Mouse (Mus musculus): Measurements from ENCODE around the gene Gm12216. TPM values are rescaled to one million over a fixed set of nuclear protein-coding genes. Genes with fewer than 3 reads are reported as not detected.
"Not testable (repeated sequence)": the region's sequence is repeated elsewhere in the genome, so short reads cannot be mapped to it uniquely, and the experiment has no call there.

The Gm12216 gene
- polyA plus RNA-seq, 1 experiment from 2014 or later: 0.51 TPM

DNA sequence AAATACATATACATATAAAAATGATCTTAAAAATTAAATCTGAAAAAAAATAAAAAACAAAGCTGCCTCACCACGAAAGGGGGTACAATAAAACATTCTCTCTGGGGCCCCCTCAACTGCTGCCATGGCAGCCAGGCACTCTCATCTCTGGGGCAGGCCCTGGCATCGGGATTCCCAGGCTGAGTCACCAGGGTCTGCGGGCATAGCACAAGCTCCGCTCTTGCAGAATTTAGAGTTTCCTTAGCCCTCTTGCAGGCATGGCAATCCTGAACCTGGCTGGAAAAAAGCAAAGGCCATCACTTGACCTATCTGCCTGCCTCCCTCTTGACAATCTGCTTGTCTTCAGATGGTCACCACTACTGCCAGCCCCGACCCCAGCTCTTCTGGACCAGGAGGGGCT is 97.8 kb downstream of the Gm12216 start:
- DNase-seq (ENCODE audit: low spot score) (no peak), ATAC-seq (replicated peaks; ENCODE audit: low FRiP score) (no peak)
- WGBS: 75% methylated on average over 5 of the region's 5 CpGs
- no peak overlapping the region for H3K4me2 ChIP-seq
- peaks cover 22% of the 10 kb centered on the region for H3K4me1 ChIP-seq (replicated peaks; ENCODE audit: control insufficient read depth, insufficient read depth, low read length)
- H3K9me3 ChIP-seq (ENCODE audit: control insufficient read depth, low read length): no peaks in the 10 kb centered on the region
- no peak overlapping the region for H3K27ac ChIP-seq (ENCODE audit: low read depth, low read length)
- no peak overlapping the region for H3K4me3 ChIP-seq (ENCODE audit: low read depth, low read length)
- no peak overlapping the region for H3K9ac ChIP-seq (ENCODE audit: low read depth, low read length)
- 0 out of 2 replicates have a peak, but pooled peaks cover 2% of the 10 kb centered on the region for H3K27me3 ChIP-seq (replicated peaks; ENCODE audit: control insufficient read depth, insufficient read depth, low read length)
- H3K36me3 ChIP-seq (ENCODE audit: control insufficient read depth, insufficient read depth, low read length): no peaks in the 10 kb centered on the region

DNA sequence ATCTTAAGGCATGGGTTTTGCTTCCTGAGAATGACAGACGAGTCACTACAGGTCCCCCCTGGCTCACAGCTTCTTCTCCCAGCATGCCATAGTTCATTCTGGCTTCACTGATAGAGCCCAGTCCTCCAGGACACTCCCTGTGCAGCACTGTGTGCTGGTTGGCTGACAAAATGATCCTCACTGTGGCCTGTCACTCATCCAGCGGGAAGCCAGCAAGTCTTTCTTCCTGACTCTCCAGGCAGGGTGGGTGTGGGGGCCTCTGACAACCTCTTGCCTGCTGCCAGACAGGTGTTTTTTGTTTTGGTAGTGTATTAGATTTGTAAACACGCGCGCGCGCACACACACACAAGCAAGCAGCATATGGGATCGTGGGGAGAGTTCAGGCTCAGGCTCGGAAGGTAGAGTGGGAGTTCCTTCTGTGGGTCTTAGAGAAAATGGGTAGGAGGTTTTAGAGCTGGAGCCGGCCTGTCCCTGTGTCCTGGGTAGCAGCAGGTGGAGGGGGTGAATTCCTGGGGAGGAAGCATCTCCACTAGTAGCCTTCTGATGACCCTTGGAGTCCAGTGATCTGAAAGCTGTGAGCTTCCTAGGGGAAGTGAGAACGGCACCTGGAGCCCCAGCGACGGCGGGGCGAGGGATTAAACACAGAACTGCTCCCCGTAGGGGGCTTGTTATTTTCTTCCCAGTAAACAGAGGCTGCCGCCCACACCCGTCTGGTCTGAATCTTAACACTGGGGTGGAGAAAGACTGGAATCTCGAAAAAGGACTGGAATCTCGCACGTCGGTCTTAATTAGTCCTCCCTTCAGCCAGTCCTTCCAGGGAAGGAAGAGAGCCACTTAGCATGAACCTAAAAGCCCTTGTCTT is 99.3 kb downstream of the Gm12216 start:
- H3K36me3 ChIP-seq (ENCODE audit: control insufficient read depth, insufficient read depth, low read length): no peaks in the 10 kb centered on the region
- WGBS: 34% methylated on average over 22 of the region's 22 CpGs
- H3K27ac ChIP-seq (ENCODE audit: low read depth, low read length): no peak overlapping the region
- 0 out of 2 replicates have a peak, but pooled peaks cover 2% of the 10 kb centered on the region for H3K27me3 ChIP-seq (replicated peaks; ENCODE audit: control insufficient read depth, insufficient read depth, low read length)
- H3K4me3 ChIP-seq (ENCODE audit: low read depth, low read length): no peak overlapping the region
- peaks cover 18% of the 10 kb centered on the region for H3K4me1 ChIP-seq (replicated peaks; ENCODE audit: control insufficient read depth, insufficient read depth, low read length)
- H3K9ac ChIP-seq (ENCODE audit: low read depth, low read length): no peak overlapping the region
- no peak for DNase-seq (ENCODE audit: low spot score)
- ATAC-seq (replicated peaks; ENCODE audit: low FRiP score): 0 out of 2 replicates have a peak, but pooled peaks have one; percentile 27
- 0 out of 2 replicates have a peak overlapping the region, but pooled peaks have one; percentile 20 for H3K4me2 ChIP-seq
- no peaks in the 10 kb centered on the region for H3K9me3 ChIP-seq (ENCODE audit: control insufficient read depth, low read length)

DNA sequence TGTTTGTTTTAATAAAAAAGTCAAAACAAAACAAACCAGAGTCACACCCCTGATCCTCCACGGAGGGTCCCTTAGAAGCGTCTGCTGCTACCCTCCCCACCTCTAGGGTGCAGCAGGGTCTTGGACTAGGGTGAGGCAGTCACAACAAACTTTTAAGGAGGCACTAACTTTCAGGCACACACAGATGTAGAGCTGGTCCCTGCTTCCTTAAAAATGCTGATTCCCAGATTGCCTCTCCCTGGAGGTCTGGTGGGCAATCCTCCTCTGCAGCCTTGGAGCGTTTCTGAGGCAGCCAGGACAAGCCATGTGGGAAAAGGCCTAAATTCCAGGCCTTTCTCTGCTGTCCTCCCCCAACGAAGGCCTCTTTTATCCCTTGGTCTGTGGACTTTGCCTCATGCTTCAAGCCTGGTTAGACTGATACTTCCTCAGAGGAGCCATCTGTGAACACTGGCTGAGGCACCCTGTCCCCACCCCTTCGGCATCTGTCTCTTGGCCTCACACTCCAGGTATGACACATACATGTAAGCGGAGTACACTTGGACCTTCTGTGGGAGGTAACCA is 100.2 kb downstream of the Gm12216 start:
- Histone ChIP-seq H3K4me3 (ENCODE audit: low read depth, low read length) (no peak overlapping the region), H3K27me3 (replicated peaks; ENCODE audit: control insufficient read depth, insufficient read depth, low read length) (0 out of 2 replicates have a peak, but pooled peaks cover 2% of the 10 kb centered on the region), H3K27ac (ENCODE audit: low read depth, low read length) (no peak overlapping the region), H3K36me3 (ENCODE audit: control insufficient read depth, insufficient read depth, low read length) (no peaks in the 10 kb centered on the region), H3K9ac (ENCODE audit: low read depth, low read length) (no peak overlapping the region), H3K4me2 (no peak overlapping the region), H3K9me3 (ENCODE audit: control insufficient read depth, low read length) (no peaks in the 10 kb centered on the region), H3K4me1 (replicated peaks; ENCODE audit: control insufficient read depth, insufficient read depth, low read length) (peaks cover 15% of the 10 kb centered on the region)
- WGBS: 52% methylated on average over 6 of the region's 6 CpGs
- DNase-seq (ENCODE audit: low spot score): no peak
- ATAC-seq (replicated peaks; ENCODE audit: low FRiP score): no peak

DNA sequence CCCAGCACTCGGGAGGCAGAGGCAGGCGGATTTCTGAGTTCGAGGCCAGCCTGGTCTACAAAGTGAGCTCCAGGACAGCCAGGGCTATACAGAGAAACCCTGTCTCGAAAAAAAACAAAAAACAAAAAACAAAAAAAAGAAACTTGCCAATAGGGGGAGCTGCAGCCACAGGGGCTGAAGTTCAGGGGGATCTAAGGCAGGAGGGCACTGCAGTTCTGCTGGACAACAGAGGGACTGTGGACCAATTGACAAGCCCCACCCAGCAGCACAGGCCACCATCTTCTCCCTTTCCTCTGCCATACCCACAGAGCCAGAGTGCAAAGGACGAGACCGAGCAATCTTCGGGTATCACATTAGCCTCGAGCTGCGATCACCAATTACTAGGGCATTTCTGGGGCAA is 101.0 kb downstream of the Gm12216 start:
- not testable (repeated sequence) for ATAC-seq (replicated peaks; ENCODE audit: low FRiP score); H3K9ac ChIP-seq (ENCODE audit: low read depth, low read length); H3K36me3 ChIP-seq (ENCODE audit: control insufficient read depth, insufficient read depth, low read length); H3K27ac ChIP-seq (ENCODE audit: low read depth, low read length); H3K4me2 ChIP-seq; H3K4me3 ChIP-seq (ENCODE audit: low read depth, low read length); H3K4me1 ChIP-seq (replicated peaks; ENCODE audit: control insufficient read depth, insufficient read depth, low read length); H3K27me3 ChIP-seq (replicated peaks; ENCODE audit: control insufficient read depth, insufficient read depth, low read length); H3K9me3 ChIP-seq (ENCODE audit: control insufficient read depth, low read length); DNase-seq (ENCODE audit: low spot score)
- WGBS: 77% methylated on average over 9 of the region's 9 CpGs

GRCm38 (mm10) chr11:53757612-53758011 is 101.4 kb downstream of the Gm12216 start:
- Histone ChIP-seq H3K4me2 (no peak overlapping the region), H3K36me3 (ENCODE audit: control insufficient read depth, insufficient read depth, low read length) (no peaks in the 10 kb centered on the region), H3K9me3 (ENCODE audit: control insufficient read depth, low read length) (no peaks in the 10 kb centered on the region), H3K9ac (ENCODE audit: low read depth, low read length) (no peak overlapping the region), H3K27ac (ENCODE audit: low read depth, low read length) (no peak overlapping the region), H3K4me3 (ENCODE audit: low read depth, low read length) (no peak overlapping the region), H3K4me1 (replicated peaks; ENCODE audit: control insufficient read depth, insufficient read depth, low read length) (peaks cover 3% of the 10 kb centered on the region), H3K27me3 (replicated peaks; ENCODE audit: control insufficient read depth, insufficient read depth, low read length) (0 out of 2 replicates have a peak, but pooled peaks cover 2% of the 10 kb centered on the region)
- ATAC-seq (replicated peaks; ENCODE audit: low FRiP score): no peak
- 74% methylated on average over 4 of the region's 4 CpGs for WGBS
- no peak for DNase-seq (ENCODE audit: low spot score)

- Histone ChIP-seq H3K4me1 (replicated peaks; ENCODE audit: control insufficient read depth, insufficient read depth, low read length) (no peaks in the 10 kb centered on the region; the same call in 1 of the 2 replicates), H3K36me3 (ENCODE audit: control insufficient read depth, insufficient read depth, low read length) (no peaks in the 10 kb centered on the region), H3K27me3 (replicated peaks; ENCODE audit: control insufficient read depth, insufficient read depth, low read length) (0 out of 2 replicates have a peak, but pooled peaks cover 2% of the 10 kb centered on the region), H3K4me3 (ENCODE audit: low read depth, low read length) (no peak overlapping the region), H3K4me2 (no peak overlapping the region), H3K9me3 (ENCODE audit: control insufficient read depth, low read length) (no peaks in the 10 kb centered on the region), H3K27ac (ENCODE audit: low read depth, low read length) (no peak overlapping the region), H3K9ac (ENCODE audit: low read depth, low read length) (no peak overlapping the region)
- 79% methylated on average over 12 of the region's 12 CpGs for WGBS
- ATAC-seq (replicated peaks; ENCODE audit: low FRiP score) (no peak), DNase-seq (ENCODE audit: low spot score) (no peak)
These were observed 104.0 kb downstream of the Gm12216 start for GRCm38 (mm10) chr11:53755011-53755595.

GRCm38 (mm10) chr11:53749716-53750352 is 109.2 kb downstream of the Gm12216 start:
- 61% methylated on average over 5 of the region's 5 CpGs for WGBS
- H3K27ac ChIP-seq (ENCODE audit: low read depth, low read length): no peak overlapping the region
- no peaks in the 10 kb centered on the region for H3K27me3 ChIP-seq (replicated peaks; ENCODE audit: control insufficient read depth, insufficient read depth, low read length)
- no peaks in the 10 kb centered on the region for H3K9me3 ChIP-seq (ENCODE audit: control insufficient read depth, low read length)
- H3K9ac ChIP-seq (ENCODE audit: low read depth, low read length): no peak overlapping the region
- H3K4me1 ChIP-seq (replicated peaks; ENCODE audit: control insufficient read depth, insufficient read depth, low read length): no peaks in the 10 kb centered on the region
- no peak overlapping the region for H3K4me2 ChIP-seq
- H3K36me3 ChIP-seq (ENCODE audit: control insufficient read depth, insufficient read depth, low read length): no peaks in the 10 kb centered on the region
- DNase-seq (ENCODE audit: low spot score): no peak
- H3K4me3 ChIP-seq (ENCODE audit: low read depth, low read length): no peak overlapping the region
- no peak for ATAC-seq (replicated peaks; ENCODE audit: low FRiP score)

DNA sequence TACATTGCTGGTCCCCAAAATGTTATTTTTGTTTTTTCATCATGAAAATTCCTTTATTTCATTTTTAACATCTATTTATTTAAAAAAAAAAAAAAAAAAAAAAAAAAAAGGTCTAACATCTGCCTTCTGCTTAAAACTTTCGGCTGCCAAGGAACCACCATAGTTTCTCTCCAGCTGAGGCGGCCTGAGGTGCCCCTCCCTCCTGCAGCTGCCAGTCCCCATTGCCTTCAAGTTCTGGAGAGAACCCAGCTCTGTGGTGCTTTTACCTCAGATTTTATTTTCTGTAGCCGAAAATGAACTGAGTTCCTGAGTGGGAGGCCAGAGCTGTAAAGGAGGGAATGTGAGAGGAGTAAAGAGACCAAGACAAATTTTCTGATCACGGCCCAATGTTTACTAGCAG is 109.8 kb downstream of the Gm12216 start:
- no peaks in the 10 kb centered on the region for H3K36me3 ChIP-seq (ENCODE audit: control insufficient read depth, insufficient read depth, low read length)
- ATAC-seq (replicated peaks; ENCODE audit: low FRiP score): no peak
- 70% methylated on average over 4 of the region's 4 CpGs for WGBS

More for the DNA sequence above, 109.8 kb downstream of the Gm12216 start:
- Histone ChIP-seq H3K4me1 (replicated peaks; ENCODE audit: control insufficient read depth, insufficient read depth, low read length) (no peaks in the 10 kb centered on the region), H3K4me3 (ENCODE audit: low read depth, low read length) (no peak overlapping the region), H3K27me3 (replicated peaks; ENCODE audit: control insufficient read depth, insufficient read depth, low read length) (no peaks in the 10 kb centered on the region), H3K9me3 (ENCODE audit: control insufficient read depth, low read length) (no peaks in the 10 kb centered on the region), H3K27ac (ENCODE audit: low read depth, low read length) (no peak overlapping the region), H3K9ac (ENCODE audit: low read depth, low read length) (no peak overlapping the region), H3K4me2 (no peak overlapping the region)
- no peak for DNase-seq (ENCODE audit: low spot score)

Data from liver, embryonic 11.5 days (tissue).